Mouse (Mus musculus) C2C12 (cell line): Measurements from ENCODE around the gene Hapln2.

ENCODE experiments used
- CTCF ChIP-seq: IDR thresholded peaks from one replicate; pipeline ENCODE4 v1.5.1; 2011; ENCODE audit not compliant: control insufficient read depth, insufficient read depth, insufficient read length
- FOSL1 ChIP-seq: IDR thresholded peaks from one replicate; pipeline ENCODE4 v1.8.0; 2011; ENCODE audit warnings: mild to moderate bottlenecking, low read length; ENCODE audit not compliant: poor library complexity, insufficient read depth, severe bottlenecking
- MYOD1 ChIP-seq: IDR thresholded peaks from one replicate; pipeline ENCODE4 v1.6.1; 2011; ENCODE audit warnings: low read depth; ENCODE audit not compliant: control insufficient read depth, insufficient read length
- MYOG ChIP-seq: IDR thresholded peaks from one replicate; pipeline ENCODE4 v1.6.1; 2011; ENCODE audit not compliant: control insufficient read depth, insufficient read length; ENCODE audit errors: extremely low read depth
- USF1 ChIP-seq: IDR thresholded peaks from one replicate; pipeline ENCODE4 v1.6.1; 2011; ENCODE audit warnings: low read depth, mild to moderate bottlenecking, control low read depth, moderate library complexity

DNA sequence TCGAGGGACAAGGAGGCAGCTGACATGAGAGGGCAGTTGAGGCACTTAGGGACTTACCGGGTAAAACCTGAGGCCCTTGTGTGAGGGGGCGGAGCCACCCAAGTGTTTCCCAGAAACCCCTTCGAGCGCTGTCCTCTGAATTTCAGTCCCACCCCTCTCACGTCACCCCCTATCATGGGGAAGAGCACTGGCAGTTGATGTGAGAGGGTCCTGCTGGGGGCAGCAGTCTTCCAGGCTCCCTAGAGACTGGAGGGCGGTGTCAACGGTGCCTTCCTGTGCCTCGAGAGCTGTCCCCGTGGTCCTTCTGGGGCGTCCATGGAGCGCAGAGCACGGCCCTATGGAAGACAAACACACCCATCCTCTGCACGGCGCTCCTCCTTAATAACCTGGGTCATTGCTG lies 39.8 kb downstream of the Hapln2 start:
- TF ChIP-seq CTCF = no peak
- TF ChIP-seq USF1 = no peak
- no peak for TF ChIP-seq MYOD1
- no peak for TF ChIP-seq MYOG
- TF ChIP-seq FOSL1 = no peak
